Mouse (Mus musculus): ENCODE measurements around the gene Iscu.

DNA sequence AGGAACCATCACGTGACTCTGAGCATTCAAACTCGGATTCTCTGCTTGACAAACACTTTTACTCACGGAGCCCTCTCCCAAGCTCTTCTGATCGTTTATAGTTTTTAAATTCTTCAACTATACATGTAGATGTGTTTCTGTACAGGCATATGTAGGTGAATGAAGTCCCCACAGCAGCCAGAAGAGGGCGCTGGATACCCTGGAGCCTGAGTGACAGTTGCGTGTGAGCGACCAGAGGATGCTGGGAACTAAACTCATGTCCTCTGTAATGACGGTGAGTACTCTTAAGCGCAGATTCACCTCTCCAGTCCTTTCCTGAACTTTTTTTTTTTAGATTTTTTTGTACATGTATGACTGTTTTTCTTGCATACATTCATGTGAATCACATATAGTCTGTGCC lies 41.1 kb downstream of the Iscu start:
- TF ChIP-seq POLR2A (IDR thresholded peaks at IDR 0.05; ENCODE audit: insufficient read depth, low read length) (no peak), CTCF (IDR thresholded peaks at IDR 0.05; ENCODE audit: low read depth, low read length) (peak; percentile 87)
